13 mouse cellular contexts compared by ENCODE assay signal in genomic region chr11:9666648-9667255, GRCm38 (mm10).
"Had no signal": no experiment of that assay in that cellular context is flagged by ENCODE, and none has a peak within 500 bp of the region (broad histone marks: within the 10 kb centered on the region; RNA-seq: fewer than 3 reads in every experiment).

No protein-coding gene starts in this region.

- DNase-seq: kidney, postnatal 14 days; left cerebral cortex, postnatal 4 days; retina, postnatal 1 day; right cerebral cortex, postnatal 14 days; thymus, adult 2 months; thymus, postnatal 25 days had no signal

- H3K9me3 ChIP-seq: kidney, embryonic 15.5 days; limb, embryonic 13.5 days; midbrain, embryonic 12.5 days; neural tube, embryonic 13.5 days; stomach, embryonic 15.5 days had no signal

- H3K27ac ChIP-seq: kidney, embryonic 15.5 days; limb, embryonic 13.5 days; liver, embryonic 14.5 days; midbrain, embryonic 12.5 days; neural tube, embryonic 13.5 days; stomach, embryonic 15.5 days had no signal

- H3K4me2 ChIP-seq: kidney, embryonic 15.5 days; limb, embryonic 13.5 days; midbrain, embryonic 12.5 days; neural tube, embryonic 13.5 days; stomach, embryonic 15.5 days had no signal

- H3K4me1 ChIP-seq: kidney, embryonic 15.5 days; limb, embryonic 13.5 days; midbrain, embryonic 12.5 days; neural tube, embryonic 13.5 days; stomach, embryonic 15.5 days had no signal

- H3K36me3 ChIP-seq: kidney, embryonic 15.5 days; limb, embryonic 13.5 days; midbrain, embryonic 12.5 days; neural tube, embryonic 13.5 days; stomach, embryonic 15.5 days had no signal

- H3K27me3 ChIP-seq: kidney, embryonic 15.5 days; limb, embryonic 13.5 days; midbrain, embryonic 12.5 days; neural tube, embryonic 13.5 days; stomach, embryonic 15.5 days had no signal

- H3K9ac ChIP-seq: kidney, embryonic 15.5 days; limb, embryonic 13.5 days; liver, embryonic 14.5 days; midbrain, embryonic 12.5 days; neural tube, embryonic 13.5 days; stomach, embryonic 15.5 days had no signal

- H3K4me3 ChIP-seq: kidney, embryonic 15.5 days; limb, embryonic 13.5 days; midbrain, embryonic 12.5 days; neural tube, embryonic 13.5 days; stomach, embryonic 15.5 days had no signal

- ATAC-seq: midbrain, embryonic 16.5 days had no signal
